Mouse (Mus musculus): ENCODE data around the gene Iqschfp.

The Iqschfp gene

DNA sequence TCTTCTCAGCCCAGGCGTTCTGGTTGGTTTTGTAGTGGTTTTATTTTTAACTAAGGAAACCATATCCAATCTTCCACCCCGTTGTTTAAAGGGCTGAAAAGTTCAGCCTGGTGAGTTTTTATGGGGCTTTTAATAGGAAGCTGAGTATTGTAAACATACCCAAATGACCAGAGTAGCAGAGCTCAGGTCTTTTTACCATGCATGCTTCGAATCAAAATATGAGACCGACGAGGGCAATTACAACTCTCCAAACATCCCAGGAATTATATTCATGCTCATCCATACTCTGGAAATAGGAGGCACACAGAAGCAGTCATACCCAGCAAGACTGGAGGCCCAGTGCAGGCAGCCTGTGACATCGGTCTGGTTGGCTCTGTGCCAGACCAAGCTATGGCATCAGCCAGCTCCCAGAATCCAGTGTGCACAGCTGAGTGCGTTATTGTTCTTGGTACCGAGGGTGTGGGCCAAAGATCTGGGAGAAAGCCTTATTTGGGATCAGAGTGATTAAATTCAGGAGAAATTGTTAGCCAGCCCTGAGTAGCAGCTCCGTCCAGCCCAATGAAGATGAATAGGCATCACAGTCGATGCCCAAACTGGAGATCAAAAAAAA lies 703.4 kb downstream of the Iqschfp start:
- DNase-seq (ENCODE audit: low read depth, low spot score): no peak

DNA sequence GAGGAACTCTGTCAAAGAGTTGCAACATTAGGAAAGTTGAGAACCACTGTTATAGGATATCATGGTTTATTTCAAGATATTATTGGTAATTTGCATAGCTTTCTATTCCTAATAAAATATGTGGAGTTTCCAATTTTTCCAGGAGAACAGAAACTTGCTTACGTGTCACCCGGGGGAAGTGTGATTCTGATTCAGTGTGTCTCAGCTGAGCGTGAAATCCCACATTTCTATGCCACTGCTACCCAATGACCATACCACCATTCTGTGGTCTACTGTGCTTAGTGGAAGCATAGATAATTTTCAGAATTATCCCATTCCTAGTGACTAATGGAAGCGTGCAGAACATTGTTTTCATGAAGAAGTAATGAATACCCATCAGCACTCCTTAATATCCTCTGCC lies 704.9 kb downstream of the Iqschfp start:
- DNase-seq (ENCODE audit: low read depth, low spot score): no peak

DNA sequence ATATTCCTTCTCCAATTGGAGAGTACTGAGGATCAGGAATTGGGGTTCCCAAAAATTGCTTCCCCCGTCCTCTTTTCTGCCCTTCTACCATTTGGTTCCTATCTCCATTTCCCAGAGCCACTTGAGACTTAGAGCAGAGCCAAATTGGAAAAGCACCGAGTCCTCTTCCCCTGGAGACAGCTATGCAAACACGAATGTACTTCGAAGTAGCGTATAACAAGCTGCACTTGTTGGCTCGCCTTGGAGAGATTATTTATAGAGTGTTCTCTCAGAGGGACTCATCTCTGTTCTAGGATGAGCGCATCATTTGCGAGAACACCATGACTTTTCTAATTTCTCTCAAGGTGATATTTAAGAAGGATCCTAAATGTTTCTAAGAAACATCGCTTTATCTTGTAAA lies 710.9 kb downstream of the Iqschfp start:
- DNase-seq (ENCODE audit: low read depth, low spot score): no peak

DNA sequence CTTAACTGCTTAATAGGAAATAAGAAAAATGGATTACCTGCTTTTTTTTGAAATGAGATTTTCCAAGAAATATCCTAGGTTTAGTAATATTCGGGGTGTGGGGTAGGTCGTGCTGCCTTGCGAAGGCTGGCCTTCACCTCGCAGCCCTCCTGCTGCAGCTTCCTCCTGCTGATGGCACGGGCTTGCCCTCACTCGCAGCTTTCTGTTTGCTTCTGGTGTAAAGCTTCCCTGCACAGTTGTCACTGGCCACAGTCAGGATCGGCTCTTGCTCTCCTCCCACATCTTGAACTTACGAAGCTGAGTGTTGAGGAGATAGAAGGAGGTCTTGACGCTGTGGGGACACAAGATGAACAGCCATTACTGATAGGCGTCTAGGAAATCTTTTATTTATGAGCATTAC lies 712.4 kb downstream of the Iqschfp start:
- no peak for DNase-seq (ENCODE audit: low read depth, low spot score)

GRCm38 (mm10) chr3:68604962-68605361 lies 712.9 kb downstream of the Iqschfp start:
- DNase-seq (ENCODE audit: low read depth, low spot score): no peak

GRCm38 (mm10) chr3:68605942-68606603 lies 714.0 kb downstream of the Iqschfp start:
- no peak for DNase-seq (ENCODE audit: low read depth, low spot score)

GRCm38 (mm10) chr3:68606730-68607129 lies 714.7 kb downstream of the Iqschfp start:
- no peak for DNase-seq (ENCODE audit: low read depth, low spot score)

DNA sequence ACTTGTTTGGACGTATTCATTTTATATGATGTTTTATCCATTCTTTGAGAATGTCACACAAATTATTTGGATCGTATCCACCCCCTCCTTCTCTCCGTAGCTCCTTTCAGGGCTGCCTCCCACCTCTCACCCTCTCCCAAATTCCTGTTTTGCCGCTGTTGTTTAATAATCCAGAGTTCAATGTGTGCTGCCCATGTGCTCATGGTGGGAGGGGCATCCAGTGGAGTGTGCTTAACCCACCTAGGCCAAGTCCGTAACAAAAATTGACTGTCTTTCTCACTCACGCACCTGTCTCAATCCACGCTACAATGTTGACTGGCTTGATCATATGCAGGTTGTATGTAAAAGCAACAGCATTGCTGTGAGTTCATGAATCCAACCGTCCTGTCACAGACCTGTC lies 715.3 kb downstream of the Iqschfp start:
- DNase-seq (ENCODE audit: low read depth, low spot score): no peak

GRCm38 (mm10) chr3:68608848-68609497 lies 716.9 kb downstream of the Iqschfp start:
- no peak for DNase-seq (ENCODE audit: low read depth, low spot score)

GRCm38 (mm10) chr3:68610011-68610410 lies 718.0 kb downstream of the Iqschfp start:
- no peak for DNase-seq (ENCODE audit: low read depth, low spot score)

- no peak for DNase-seq (ENCODE audit: low read depth, low spot score)
Observed at GRCm38 (mm10) chr3:68610598-68611261, 718.7 kb downstream of the Iqschfp start.

DNA sequence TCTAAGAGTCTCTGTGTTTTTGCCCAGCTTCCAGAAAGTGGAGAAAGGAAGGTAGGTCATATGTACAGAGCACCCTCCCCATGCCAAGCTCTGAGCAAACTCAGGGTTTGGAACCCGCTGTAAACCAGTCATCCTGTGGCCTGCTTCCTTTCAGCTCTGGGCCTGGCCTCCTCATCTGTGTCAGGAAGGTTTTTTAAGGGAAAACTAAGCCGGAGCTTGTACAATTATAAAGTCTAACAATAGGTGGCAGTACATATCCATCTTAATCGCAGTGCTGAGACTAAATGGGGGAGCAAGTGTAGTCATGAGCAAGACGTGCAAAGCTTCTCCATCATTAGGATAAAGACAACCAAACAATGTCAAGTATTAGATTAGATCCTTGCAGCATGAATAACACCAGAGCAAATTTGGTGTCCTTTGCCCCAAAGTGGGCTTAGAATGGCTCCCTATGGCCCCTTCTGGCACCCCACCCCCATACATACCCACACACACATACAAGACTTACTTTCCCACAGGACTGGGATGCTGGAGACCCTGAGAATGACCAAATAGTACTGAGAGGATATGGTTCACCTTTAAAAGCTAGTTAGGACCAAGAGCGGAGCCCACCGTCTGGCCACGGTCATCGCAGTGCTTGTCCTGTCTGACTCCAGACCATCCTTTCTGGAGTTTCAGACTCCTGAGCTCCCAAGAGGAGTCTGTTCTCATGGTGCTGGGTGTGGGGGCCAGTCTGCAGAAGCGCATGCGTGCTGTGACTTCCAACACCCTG lies 723.2 kb downstream of the Iqschfp start:
- peak; percentile 13 for DNase-seq (ENCODE audit: low read depth, low spot score)

- no peak for DNase-seq (ENCODE audit: low read depth, low spot score)
Observed at GRCm38 (mm10) chr3:68616363-68616762, 724.3 kb downstream of the Iqschfp start.

GRCm38 (mm10) chr3:68617708-68618107 lies 725.7 kb downstream of the Iqschfp start:
- DNase-seq (ENCODE audit: low read depth, low spot score): no peak

GRCm38 (mm10) chr3:68619097-68619496 lies 727.1 kb downstream of the Iqschfp start:
- no peak for DNase-seq (ENCODE audit: low read depth, low spot score)

DNA sequence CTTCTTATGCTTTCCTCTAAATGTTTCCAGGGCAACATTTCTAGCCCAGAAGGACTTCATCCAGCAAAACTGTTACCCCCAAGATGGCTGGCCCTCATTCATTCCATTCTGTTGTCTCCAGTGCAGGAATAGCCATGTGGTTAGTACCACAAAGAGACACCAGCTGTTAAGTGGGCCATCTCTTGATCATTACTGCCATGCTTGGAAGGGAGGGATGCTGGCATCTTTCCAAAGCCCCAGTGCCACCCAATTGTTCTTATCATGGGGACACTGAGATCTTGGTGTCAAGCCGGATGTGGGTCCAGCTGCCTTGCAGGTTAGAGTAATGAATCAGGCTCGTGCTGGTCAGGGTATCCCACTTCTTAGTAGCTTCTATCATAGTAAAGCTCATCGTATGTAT lies 729.9 kb downstream of the Iqschfp start:
- no peak for DNase-seq (ENCODE audit: low read depth, low spot score)

- DNase-seq (ENCODE audit: low read depth, low spot score): no peak
Observed at GRCm38 (mm10) chr3:68623036-68623435, 731.0 kb downstream of the Iqschfp start.

DNA sequence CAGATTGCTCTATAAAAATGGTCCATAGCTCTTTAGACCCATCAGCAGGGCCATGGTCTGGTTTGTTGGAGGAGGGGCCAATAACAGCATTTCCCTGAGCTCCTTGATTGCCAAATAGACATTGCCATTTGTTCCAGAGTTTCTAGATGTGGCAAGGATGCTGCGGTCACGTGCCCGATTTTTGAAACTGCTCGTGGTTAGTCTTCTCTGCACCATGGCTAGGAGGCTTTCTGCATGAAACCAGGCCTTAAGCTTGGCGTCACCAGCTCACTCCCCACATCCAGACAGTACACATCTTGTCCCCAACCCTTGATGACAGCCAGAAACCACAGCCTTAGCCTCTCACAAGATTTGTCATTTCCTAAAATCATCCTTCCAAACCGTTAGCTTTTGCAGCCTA lies 732.4 kb downstream of the Iqschfp start:
- DNase-seq (ENCODE audit: low read depth, low spot score): no peak

DNA sequence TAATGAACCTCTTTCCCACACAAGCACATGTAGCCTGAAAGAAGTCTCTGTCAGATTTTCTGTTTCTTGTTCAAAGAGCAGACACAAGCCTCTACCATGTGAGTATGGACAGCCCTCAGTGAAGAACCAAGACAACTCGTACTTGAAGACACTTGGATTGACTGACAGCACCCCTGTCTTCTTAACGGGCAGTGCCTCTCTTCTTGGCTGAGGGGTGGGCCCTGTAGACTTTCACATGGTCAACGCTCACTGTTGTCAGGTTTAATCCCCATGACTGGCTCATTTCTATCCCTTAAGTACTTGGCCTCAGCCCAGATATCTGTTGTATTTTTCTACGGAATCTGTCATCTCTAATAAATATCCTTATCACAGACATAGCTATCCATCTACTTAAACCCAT lies 738.2 kb downstream of the Iqschfp start:
- no peak for DNase-seq (ENCODE audit: low read depth, low spot score)

GRCm38 (mm10) chr3:68630821-68631220 lies 738.8 kb downstream of the Iqschfp start:
- no peak for DNase-seq (ENCODE audit: low read depth, low spot score)

GRCm38 (mm10) chr3:68632714-68633113 lies 740.7 kb downstream of the Iqschfp start:
- DNase-seq (ENCODE audit: low read depth, low spot score): no peak

DNA sequence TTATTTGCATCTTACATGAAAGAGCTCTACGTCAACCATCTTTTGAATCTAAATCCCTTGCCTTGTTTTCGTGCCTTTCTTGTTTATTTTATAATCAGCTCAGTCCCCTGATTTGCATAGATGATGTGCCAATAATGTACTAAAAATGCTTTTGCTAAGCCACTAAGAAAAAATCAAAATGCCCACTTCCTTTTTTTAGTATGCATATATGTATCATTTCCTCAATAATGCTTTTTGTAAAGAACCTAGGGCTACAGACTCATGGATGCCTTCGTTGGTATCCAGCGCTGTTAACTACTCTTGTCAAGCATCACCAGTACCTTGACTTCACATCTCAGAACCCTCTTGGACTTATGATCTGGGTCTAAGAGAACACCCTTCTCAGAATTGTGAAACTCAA lies 741.5 kb downstream of the Iqschfp start:
- DNase-seq (ENCODE audit: low read depth, low spot score): no peak

All from retina, adult 2 months (tissue).